Mouse (Mus musculus) heart, adult 11 months (tissue): ENCODE measurements at regions not wholly inside any gene's neighbourhood (a gene's known extent, or its start where the extent isn't known, plus 50 kb on each side); places are given as distances from the start of the nearest gene placed in this dataset.
A peak's percentile ranks its signal among the peaks of the same experiment; 100 is the strongest.

Source experiments
- DNase-seq: peaks from one replicate; pipeline ENCODE4 v3.0.0; 2022

DNA sequence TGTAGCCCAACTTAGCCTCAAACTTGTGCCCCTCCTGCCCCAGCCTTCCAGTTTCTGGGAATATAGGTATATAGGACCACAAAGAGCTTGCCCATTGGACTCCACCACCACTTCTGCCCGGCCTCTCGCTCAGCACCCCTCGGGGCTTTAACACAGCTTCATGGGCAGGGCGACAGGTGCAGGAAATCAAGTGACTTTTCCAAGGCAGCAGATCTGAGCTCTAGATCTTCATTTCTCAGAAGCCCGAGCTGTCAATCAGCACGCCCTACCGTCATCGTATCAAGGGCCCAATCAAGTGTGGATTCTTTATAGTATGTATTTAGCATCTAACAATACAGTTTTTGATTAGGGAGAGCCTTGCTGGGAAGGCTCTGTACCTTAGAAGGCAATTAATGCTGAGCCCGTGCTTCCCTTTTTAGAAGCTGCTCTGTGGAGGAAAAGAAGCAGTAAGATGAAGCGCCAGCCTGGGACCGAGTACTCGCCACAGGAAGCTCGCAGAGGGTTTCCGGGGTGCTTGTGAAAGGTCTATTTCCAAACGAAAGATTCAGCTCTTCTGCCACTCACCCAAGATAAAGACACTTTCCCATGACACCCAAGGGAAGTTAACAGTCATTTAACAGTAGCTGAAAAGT is 56.9 kb upstream of the E2f3 start:
- DNase-seq = peak; percentile 66

DNA sequence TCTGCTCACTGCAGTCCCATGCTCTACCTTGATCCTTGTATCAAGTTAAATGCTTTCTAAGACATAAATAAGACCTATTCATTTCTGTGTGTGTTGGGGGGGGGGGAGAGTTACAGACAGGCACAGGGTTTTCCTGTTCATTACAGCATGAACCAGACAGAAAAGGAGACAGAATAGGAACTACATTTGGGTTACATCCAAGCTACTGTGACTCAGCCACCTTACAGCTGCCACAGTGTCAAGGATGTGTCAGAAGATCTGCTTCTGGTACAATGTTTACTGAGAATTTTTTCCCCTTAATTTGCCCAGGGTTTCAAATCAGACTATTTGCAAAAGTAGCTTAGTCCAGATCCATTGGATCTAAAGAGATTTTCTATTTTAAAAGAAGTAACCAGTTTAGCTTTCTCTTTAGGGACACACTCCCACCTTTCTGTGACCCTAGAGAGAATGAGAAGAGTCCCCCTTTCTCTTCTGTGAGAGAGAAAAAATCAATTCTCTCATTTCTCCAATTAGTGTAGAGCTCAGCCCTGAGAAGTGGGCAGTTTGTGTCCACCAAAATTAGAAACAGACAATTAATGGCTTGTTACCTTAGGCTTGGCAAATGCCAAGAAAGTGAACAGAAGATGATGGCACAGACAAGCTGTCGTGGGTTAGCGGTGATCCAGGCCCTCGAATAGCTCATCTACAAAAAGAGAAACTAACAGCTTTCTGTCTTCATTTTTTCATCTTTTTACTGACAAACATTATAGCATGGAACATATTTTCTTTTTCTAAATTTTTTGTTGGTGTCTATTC is 55.8 kb upstream of the E2f3 start:
- peak; percentile 53 for DNase-seq

DNA sequence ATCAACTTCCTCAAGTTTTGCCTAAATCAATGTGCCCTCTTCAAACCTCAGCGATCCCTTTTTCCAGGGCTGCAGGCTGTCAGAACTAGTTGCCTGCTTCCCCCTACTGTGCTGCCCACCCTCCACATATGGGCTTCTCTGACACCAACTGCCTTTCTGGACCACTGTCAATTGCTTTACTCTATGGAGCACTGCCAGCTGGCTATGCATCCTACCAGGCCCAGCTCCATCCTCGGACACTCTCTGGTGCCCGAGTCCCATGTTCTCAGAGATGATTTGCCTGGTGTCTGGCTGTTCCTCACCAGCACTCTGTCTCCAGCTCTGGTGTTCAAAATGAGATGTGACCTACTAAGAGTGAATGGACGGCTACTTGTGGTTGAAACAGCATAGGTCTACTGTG is 54.4 kb upstream of the E2f3 start:
- peak; percentile 51 for DNase-seq

DNA sequence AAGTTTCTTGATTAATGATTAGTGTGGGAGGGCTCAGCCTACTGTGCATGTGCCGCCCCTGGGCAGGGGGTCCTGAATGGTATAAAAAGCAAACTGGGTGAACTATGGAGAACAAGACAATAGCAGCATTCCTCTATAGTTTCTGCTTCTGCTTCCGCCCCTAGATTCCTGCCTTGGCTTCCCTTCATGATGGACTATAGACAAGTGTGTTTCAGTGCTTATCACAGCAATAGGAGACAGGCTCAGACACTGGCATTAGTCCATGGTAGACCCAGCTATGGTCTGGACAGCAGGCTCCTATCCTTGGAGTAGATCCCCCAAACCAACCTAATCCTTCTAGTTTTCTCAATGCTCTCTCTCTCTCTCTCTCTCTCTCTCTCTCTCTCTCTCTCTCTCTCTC is 53.9 kb upstream of the E2f3 start:
- peak; percentile 65 for DNase-seq

DNA sequence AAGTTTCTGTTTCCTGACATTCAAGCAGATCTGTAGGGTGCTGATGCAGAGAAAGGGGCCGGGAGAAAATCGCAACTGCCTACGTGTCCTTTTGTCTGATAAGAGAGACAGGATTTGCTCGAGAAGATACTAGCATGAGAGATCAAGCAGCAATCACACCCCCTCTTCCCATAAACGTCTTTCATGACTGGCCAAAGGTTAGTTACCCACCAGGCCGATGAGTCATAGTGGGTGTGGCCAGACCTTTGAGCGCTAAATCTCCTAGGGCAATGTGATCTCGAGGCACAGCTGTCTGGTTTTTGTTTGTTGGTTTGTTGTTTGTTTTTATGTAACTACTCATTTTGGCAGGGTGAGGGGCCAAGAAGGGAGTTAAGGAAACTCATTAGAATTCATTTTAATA is 50.7 kb upstream of the E2f3 start:
- DNase-seq = peak; percentile 66

DNA sequence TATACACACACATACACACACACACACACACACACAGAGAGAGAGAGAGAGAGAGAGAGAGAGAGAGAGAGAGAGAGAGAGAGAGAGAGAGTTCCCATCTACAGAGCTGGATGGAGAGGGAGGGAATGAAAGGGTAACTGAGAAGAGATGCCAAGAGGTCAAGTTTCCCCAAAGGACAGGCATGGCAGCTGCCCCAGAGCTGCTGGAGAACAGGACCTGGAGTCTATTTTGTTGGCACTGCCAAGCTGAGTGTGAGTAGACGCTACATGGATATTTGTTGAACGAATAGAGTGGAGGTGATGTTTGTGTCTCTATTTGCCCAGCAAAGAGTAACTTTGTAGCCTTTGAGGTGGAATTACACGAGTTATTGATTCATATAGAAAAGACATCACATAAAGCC is 50.2 kb upstream of the E2f3 start:
- peak; percentile 84 for DNase-seq
